9 mouse cellular contexts compared by ENCODE assay signal in the genomic region with DNA sequence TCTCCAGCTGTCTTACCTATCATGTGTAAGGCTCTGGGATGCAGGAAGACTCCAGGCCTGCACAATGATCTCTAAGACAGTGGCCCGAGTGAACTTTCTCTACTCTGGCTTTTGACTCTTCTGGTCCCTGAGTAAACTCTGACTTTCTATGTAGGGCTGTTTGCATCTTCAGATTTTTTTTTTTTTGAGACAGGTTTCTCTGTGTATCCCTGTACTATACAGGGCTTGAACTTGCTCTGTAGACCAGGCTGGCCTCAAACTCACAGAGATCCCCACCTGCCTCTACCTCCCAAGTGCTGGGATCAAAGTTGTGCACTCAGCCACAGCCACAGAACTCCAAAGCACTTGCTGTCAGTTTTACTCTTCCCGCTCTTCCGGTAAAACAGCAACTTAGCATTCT. TPM values are rescaled to one million over a fixed set of nuclear protein-coding genes. Genes with fewer than 3 reads are reported as not detected.
A peak's percentile ranks its signal among the peaks of the same experiment; 100 is the strongest.
DNase-seq lines count a peak whose midpoint lies in the region; ATAC-seq and TF ChIP-seq lines count a peak whose summit lies in the region.
"Had no signal": no experiment of that assay in that cellular context is flagged by ENCODE, and none has a peak within 500 bp of the region (broad histone marks: within the 10 kb centered on the region; RNA-seq: fewer than 3 reads in every experiment).

No protein-coding gene starts in this region.

- H3K4me3 ChIP-seq in forebrain, embryonic 13.5 days: no peak overlapping the region
- no peak overlapping the region for H3K4me3 ChIP-seq in forebrain, embryonic 16.5 days (replicated peaks; ENCODE audit: low read length)
- H3K4me3 ChIP-seq in kidney, postnatal 0 days (replicated peaks; ENCODE audit: low read depth, low read length): no peak overlapping the region
- H3K4me3 ChIP-seq in embryonic facial prominence, embryonic 14.5 days (ENCODE audit: low read depth, low read length): no peak overlapping the region
- no peak overlapping the region for H3K4me3 ChIP-seq in liver, embryonic 13.5 days (replicated peaks)
- H3K4me3 ChIP-seq in forebrain, embryonic 10.5 days: no peak overlapping the region

- no peak for TF ChIP-seq CTCF in kidney, postnatal 0 days (IDR thresholded peaks at IDR 0.05; ENCODE audit: low read depth)

- H3K4me2 ChIP-seq in forebrain, embryonic 13.5 days: no peak overlapping the region
- no peak overlapping the region for H3K4me2 ChIP-seq in forebrain, embryonic 16.5 days (ENCODE audit: low read length)
- peak overlapping the region; percentile 21; the same call in 1 of the 2 replicates for H3K4me2 ChIP-seq in kidney, postnatal 0 days (ENCODE audit: low read length)
- peak overlapping the region; percentile 16 for H3K4me2 ChIP-seq in embryonic facial prominence, embryonic 14.5 days (ENCODE audit: low read depth, low read length)
- no peak overlapping the region for H3K4me2 ChIP-seq in liver, embryonic 13.5 days

- DNase-seq in kidney, postnatal 0 days (ENCODE audit: low spot score): no peak
- no peak for DNase-seq in kidney, postnatal 25 days
- no peak for DNase-seq in embryonic facial prominence, embryonic 14.5 days (ENCODE audit: low spot score)
- no peak for DNase-seq in liver, embryonic 13.5 days
- DNase-seq in forebrain, embryonic 10.5 days (ENCODE audit: extremely low spot score, low spot score): no peak
- DNase-seq in left cerebral cortex, adult 18-20 months (ENCODE audit: low spot score in 2 of 2): no peak
- DNase-seq: cerebellum, adult 11 months had no signal

- 0 out of 2 replicates have a peak overlapping the region, but pooled peaks have one; percentile 25 for H3K27ac ChIP-seq in forebrain, embryonic 13.5 days
- no peak overlapping the region for H3K27ac ChIP-seq in forebrain, embryonic 16.5 days (ENCODE audit: low read length)
- peak overlapping the region; percentile 62 for H3K27ac ChIP-seq in kidney, postnatal 0 days
- peak overlapping the region; percentile 76 for H3K27ac ChIP-seq in embryonic facial prominence, embryonic 14.5 days (replicated peaks; ENCODE audit: low read depth, low read length)
- peak overlapping the region; percentile 48 for H3K27ac ChIP-seq in liver, embryonic 13.5 days
- no peak overlapping the region for H3K27ac ChIP-seq in forebrain, embryonic 10.5 days

- H3K36me3 ChIP-seq in forebrain, embryonic 13.5 days (ENCODE audit: poor library complexity, severe bottlenecking): no peaks in the 10 kb centered on the region
- no peaks in the 10 kb centered on the region for H3K36me3 ChIP-seq in forebrain, embryonic 16.5 days (ENCODE audit: control insufficient read depth, insufficient read depth)
- no peaks in the 10 kb centered on the region for H3K36me3 ChIP-seq in kidney, postnatal 0 days (ENCODE audit: insufficient read depth, low read length)
- no peaks in the 10 kb centered on the region for H3K36me3 ChIP-seq in embryonic facial prominence, embryonic 14.5 days (ENCODE audit: control insufficient read depth, insufficient read depth, low read length)
- peaks cover 42% of the 10 kb centered on the region for H3K36me3 ChIP-seq in liver, embryonic 13.5 days
- no peaks in the 10 kb centered on the region for H3K36me3 ChIP-seq in forebrain, embryonic 10.5 days (replicated peaks)

- no peak overlapping the region for H3K9ac ChIP-seq in forebrain, embryonic 13.5 days
- H3K9ac ChIP-seq in forebrain, embryonic 16.5 days (replicated peaks; ENCODE audit: low read depth, low read length): no peak overlapping the region
- no peak overlapping the region for H3K9ac ChIP-seq in kidney, postnatal 0 days (ENCODE audit: low read depth, low read length)
- no peak overlapping the region for H3K9ac ChIP-seq in embryonic facial prominence, embryonic 14.5 days (ENCODE audit: low read depth, low read length)
- H3K9ac ChIP-seq in liver, embryonic 13.5 days: no peak overlapping the region

- H3K27me3 ChIP-seq in forebrain, embryonic 13.5 days: no peaks in the 10 kb centered on the region
- H3K27me3 ChIP-seq in forebrain, embryonic 16.5 days (replicated peaks; ENCODE audit: control insufficient read depth, insufficient read depth, low read length): no peaks in the 10 kb centered on the region
- H3K27me3 ChIP-seq in kidney, postnatal 0 days (ENCODE audit: insufficient read depth, low read length): no peaks in the 10 kb centered on the region
- no peaks in the 10 kb centered on the region for H3K27me3 ChIP-seq in embryonic facial prominence, embryonic 14.5 days (replicated peaks; ENCODE audit: control insufficient read depth, insufficient read depth, low read length)
- H3K27me3 ChIP-seq in liver, embryonic 13.5 days: no peaks in the 10 kb centered on the region
- H3K27me3 ChIP-seq in forebrain, embryonic 10.5 days (ENCODE audit: poor library complexity, severe bottlenecking): no peaks in the 10 kb centered on the region

- no peak for ATAC-seq in forebrain, embryonic 13.5 days
- no peak for ATAC-seq in forebrain, embryonic 16.5 days
- no peak for ATAC-seq in kidney, postnatal 0 days (replicated peaks; ENCODE audit: low FRiP score, low read depth)
- ATAC-seq in embryonic facial prominence, embryonic 14.5 days (ENCODE audit: low read depth): no peak
- ATAC-seq in liver, embryonic 13.5 days (ENCODE audit: low read depth): peak; percentile 6; the same call in 1 of the 2 replicates

- WGBS in forebrain, embryonic 13.5 days: 75% methylated on average over 3 of the region's 3 CpGs
- 67% methylated on average over 3 of the region's 3 CpGs for WGBS in forebrain, embryonic 16.5 days
- 46% methylated on average over 3 of the region's 3 CpGs for WGBS in kidney, postnatal 0 days
- 61% methylated on average over 3 of the region's 3 CpGs for WGBS in embryonic facial prominence, embryonic 14.5 days
- WGBS in liver, embryonic 13.5 days (ENCODE audit: insufficient replicate concordance): 79% methylated on average over 3 of the region's 3 CpGs
- 90% methylated on average over 3 of the region's 3 CpGs for WGBS in forebrain, embryonic 10.5 days

- H3K9me3 ChIP-seq in forebrain, embryonic 13.5 days (replicated peaks): no peaks in the 10 kb centered on the region
- H3K9me3 ChIP-seq in forebrain, embryonic 16.5 days (ENCODE audit: control insufficient read depth, low read length): no peaks in the 10 kb centered on the region
- H3K9me3 ChIP-seq in kidney, postnatal 0 days (replicated peaks; ENCODE audit: low read length): no peaks in the 10 kb centered on the region
- H3K9me3 ChIP-seq in embryonic facial prominence, embryonic 14.5 days (ENCODE audit: control insufficient read depth, low read length): no peaks in the 10 kb centered on the region
- H3K9me3 ChIP-seq in liver, embryonic 13.5 days (replicated peaks): no peaks in the 10 kb centered on the region
- no peaks in the 10 kb centered on the region for H3K9me3 ChIP-seq in forebrain, embryonic 10.5 days

- H3K4me1 ChIP-seq in forebrain, embryonic 13.5 days: peaks cover 13% of the 10 kb centered on the region
- peaks cover 12% of the 10 kb centered on the region for H3K4me1 ChIP-seq in forebrain, embryonic 16.5 days (replicated peaks; ENCODE audit: control insufficient read depth, insufficient read depth, low read length)
- H3K4me1 ChIP-seq in kidney, postnatal 0 days (replicated peaks; ENCODE audit: insufficient read depth, low read length): peaks cover 11% of the 10 kb centered on the region; the same call in 1 of the 2 replicates
- peaks cover 18% of the 10 kb centered on the region for H3K4me1 ChIP-seq in embryonic facial prominence, embryonic 14.5 days (ENCODE audit: control insufficient read depth, insufficient read depth, low read length)
- peaks cover 74% of the 10 kb centered on the region for H3K4me1 ChIP-seq in liver, embryonic 13.5 days (replicated peaks)
- H3K4me1 ChIP-seq in forebrain, embryonic 10.5 days: peaks cover 9% of the 10 kb centered on the region; the same call in 1 of the 2 replicates

RNA-seq across cellular contexts. Expression of gene B4galt1, which starts 16.8 kb away (rescaled TPM):
- 7.8 and 9.1 TPM in 2 replicates for polyA plus RNA-seq in forebrain, embryonic 13.5 days (2015; fragmentation: Nextera tagmentation; extraction: Ambion mirVana)
- 6.9 and 7.7 TPM in 2 replicates for polyA plus RNA-seq in forebrain, embryonic 16.5 days (2015; fragmentation: Nextera tagmentation; extraction: Ambion mirVana)
- polyA plus RNA-seq in kidney, postnatal 0 days (2015; fragmentation: Nextera tagmentation; extraction: Ambion mirVana): 35.9 and 38.9 TPM in 2 replicates
- polyA plus RNA-seq in embryonic facial prominence, embryonic 14.5 days (2014; fragmentation: Nextera tagmentation; extraction: Ambion mirVana): 66.8 and 68.3 TPM in 2 replicates
- polyA plus RNA-seq in liver, embryonic 13.5 days (2015; fragmentation: Nextera tagmentation; extraction: Ambion mirVana): 29.9 and 33.8 TPM in 2 replicates
- polyA plus RNA-seq in forebrain, embryonic 10.5 days (2016; fragmentation: Nextera tagmentation; extraction: Ambion mirVana): 20.1 TPM in 2 replicates
- 1 to 10 TPM; 4.7 to 5.4 TPM for total RNA-seq in left cerebral cortex, adult 18-20 months (2021)

Comparison
In these comparisons a context has a peak if more than half of its experiments do, and no peak if none do; other contexts are left out.
1. H3K27ac ChIP-seq: peak in forebrain, embryonic 13.5 days (single experiment), kidney, postnatal 0 days (single experiment), embryonic facial prominence, embryonic 14.5 days (single experiment) and liver, embryonic 13.5 days (single experiment); none in forebrain, embryonic 16.5 days (single experiment) and forebrain, embryonic 10.5 days (single experiment).
2. H3K4me2 ChIP-seq: peak in kidney, postnatal 0 days (single experiment) and embryonic facial prominence, embryonic 14.5 days (single experiment); none in forebrain, embryonic 13.5 days (single experiment), forebrain, embryonic 16.5 days (single experiment) and liver, embryonic 13.5 days (single experiment).